Mouse (Mus musculus): Measurements from ENCODE around the gene Ppp1r3e. TPM values are rescaled to one million over a fixed set of nuclear protein-coding genes. Genes with fewer than 3 reads are reported as not detected.

The Ppp1r3e gene
- 10 to 100 TPM; 14.2 to 17.2 TPM for total RNA-seq (2021)
- long read RNA-seq, experiment 1, partial matches to known transcripts = 0 of 1 reads
- long read RNA-seq, experiment 1, other reads (novel, unspliced or antisense) = 0 of 1 reads
- long read RNA-seq, experiment 2, partial matches to known transcripts = 1 of 5 reads
- long read RNA-seq, experiment 2, other reads (novel, unspliced or antisense) = 0 of 5 reads

GRCm38 (mm10) chr14:54877048-54877715 lies at the start of gene Ppp1r3e:
Ppp1r3e (minus strand) TSS chr14:54877550.
- peak; percentile 71 to 80 for DNase-seq (ENCODE audit: low spot score in 2 of 2)

- DNase-seq (ENCODE audit: low spot score in 2 of 2) = peak in 1 of 2 experiments; percentile 29
These were observed 49.2 kb upstream of the Ppp1r3e start for GRCm38 (mm10) chr14:54926401-54927158.

- peak; percentile 18 to 39 for DNase-seq (ENCODE audit: low spot score in 2 of 2)
These were observed 48.3 kb upstream of the Ppp1r3e start, which contains the start of gene Efs for GRCm38 (mm10) chr14:54925349-54926342. Efs (minus strand) TSS chr14:54926126.

GRCm38 (mm10) chr14:54924641-54925348 lies 47.4 kb upstream of the Ppp1r3e start:
- no peak for DNase-seq (ENCODE audit: low spot score in 2 of 2)

- DNase-seq (ENCODE audit: low spot score in 2 of 2) = no peak
These were observed 42.8 kb upstream of the Ppp1r3e start for GRCm38 (mm10) chr14:54920076-54920685.

GRCm38 (mm10) chr14:54913343-54913742 lies 36.0 kb upstream of the Ppp1r3e start:
- DNase-seq (ENCODE audit: low spot score in 2 of 2) = no peak

GRCm38 (mm10) chr14:54912886-54913285 lies 35.5 kb upstream of the Ppp1r3e start, which contains the start of gene Slc22a17:
Slc22a17 (minus strand) TSS chr14:54913132.
- peak; percentile 65 to 68 for DNase-seq (ENCODE audit: low spot score in 2 of 2)

- DNase-seq (ENCODE audit: low spot score in 2 of 2) = no peak
These were observed 34.9 kb upstream of the Ppp1r3e start for GRCm38 (mm10) chr14:54912109-54912850.

- no peak for DNase-seq (ENCODE audit: low spot score in 2 of 2)
These were observed 31.3 kb upstream of the Ppp1r3e start for GRCm38 (mm10) chr14:54908682-54909081.

- DNase-seq (ENCODE audit: low spot score in 2 of 2) = no peak
These were observed 26.3 kb upstream of the Ppp1r3e start for GRCm38 (mm10) chr14:54903641-54904040.

GRCm38 (mm10) chr14:54900383-54900782 lies 23.0 kb upstream of the Ppp1r3e start:
- DNase-seq (ENCODE audit: low spot score in 2 of 2) = no peak

- DNase-seq (ENCODE audit: low spot score in 2 of 2) = no peak
These were observed 20.1 kb upstream of the Ppp1r3e start for GRCm38 (mm10) chr14:54897445-54897844.

GRCm38 (mm10) chr14:54894296-54895151 lies 17.2 kb upstream of the Ppp1r3e start:
- DNase-seq (ENCODE audit: low spot score in 2 of 2) = peak; percentile 65 to 73

GRCm38 (mm10) chr14:54893651-54894181 lies 16.4 kb upstream of the Ppp1r3e start:
- peak; percentile 91 to 94 for DNase-seq (ENCODE audit: low spot score in 2 of 2)

- no peak for DNase-seq (ENCODE audit: low spot score in 2 of 2)
These were observed 14.8 kb upstream of the Ppp1r3e start, which contains the start of gene Pabpn1 for GRCm38 (mm10) chr14:54892200-54892599. Pabpn1 (plus strand) TSS chr14:54892500.

- DNase-seq (ENCODE audit: low spot score in 2 of 2) = no peak
These were observed 8.0 kb upstream of the Ppp1r3e start for GRCm38 (mm10) chr14:54885309-54885708.

- DNase-seq (ENCODE audit: low spot score in 2 of 2) = no peak
These were observed 6.8 kb upstream of the Ppp1r3e start for GRCm38 (mm10) chr14:54884022-54884712.

Data from adrenal gland, adult 18-20 months (tissue).